Mouse (Mus musculus) intestine, embryonic 14.5 days (tissue): ENCODE measurements around the gene Gpcpd1. TPM values are rescaled to one million over a fixed set of nuclear protein-coding genes. Genes with fewer than 3 reads are reported as not detected.

Experiments used
- ATAC-seq: fragments of 200-750 bp; cut with Nextera tagmentation; replicated peaks from 2 replicates; pipeline ENCODE4 v1.8.0; 2017; ENCODE audit warnings: low read depth, moderate number of reproducible peaks, moderate TSS enrichment, moderate library complexity; ENCODE audit not compliant: low FRiP score, low TSS enrichment
- DNase-seq: peaks from one replicate; pipeline ENCODE4 v3.0.0-alpha.2; 2018; ENCODE audit warnings: low spot score
- H3K27ac ChIP-seq: fragments of 300-500 bp; sonication (generic); 2 replicates; pipeline ENCODE4 v1.5.1; 2014; ENCODE audit warnings: low read depth, mild to moderate bottlenecking, control low read depth
- H3K27me3 ChIP-seq: fragments of 300-500 bp; sonication (generic); replicated peaks from 2 replicates; pipeline ENCODE4 v1.6.1; 2014; ENCODE audit warnings: low read length, control low read depth; ENCODE audit not compliant: control insufficient read depth, insufficient read depth
- H3K36me3 ChIP-seq: fragments of 300-500 bp; sonication (generic); 2 replicates; pipeline ENCODE4 v1.6.1; 2014; ENCODE audit warnings: low read length, control low read depth; ENCODE audit not compliant: control insufficient read depth, insufficient read depth
- H3K4me1 ChIP-seq: fragments of 300-500 bp; sonication (generic); replicated peaks from 2 replicates; pipeline ENCODE4 v1.6.1; 2014; ENCODE audit warnings: low read length, control low read depth, mixed read lengths; ENCODE audit not compliant: control insufficient read depth, insufficient read depth
- H3K4me2 ChIP-seq: fragments of 300-500 bp; sonication (generic); 2 replicates; pipeline ENCODE4 v1.6.1; 2014; ENCODE audit warnings: low read length
- H3K4me3 ChIP-seq: fragments of 300-500 bp; sonication (generic); 2 replicates; pipeline ENCODE4 v1.5.1; 2014; ENCODE audit warnings: low read depth, low read length, control low read depth, mixed read lengths
- H3K9ac ChIP-seq: fragments of 300-500 bp; sonication (generic); 2 replicates; pipeline ENCODE4 v1.6.1; 2014; ENCODE audit warnings: mild to moderate bottlenecking, low read length
- H3K9me3 ChIP-seq: fragments of 300-500 bp; sonication (generic); 2 replicates; pipeline ENCODE4 v1.6.1; 2016; ENCODE audit warnings: low read length, control low read depth; ENCODE audit not compliant: control insufficient read depth
- WGBS: fragments of 180-500 bp; shearing (Covaris S2); extraction: QIAGEN DNeasy Blood & Tissue Kit; methylation state at CpG from one replicate; pipeline ENCODE4 v1.1.7; 2014; 5-methylcytosine and 5-hydroxymethylcytosine counted together
- polyA plus RNA-seq: library from polyadenylated mRNA; unstranded; fragments of >200 nt; fragmentation: Nextera tagmentation; extraction: Ambion mirVana; gene quantifications from 2 replicates; pipeline ENCODE4 v1.2.1, GENCODE M21; 2014

Gene Gpcpd1
- polyA plus RNA-seq: 29.2 and 30.7 TPM in 2 replicates

DNA sequence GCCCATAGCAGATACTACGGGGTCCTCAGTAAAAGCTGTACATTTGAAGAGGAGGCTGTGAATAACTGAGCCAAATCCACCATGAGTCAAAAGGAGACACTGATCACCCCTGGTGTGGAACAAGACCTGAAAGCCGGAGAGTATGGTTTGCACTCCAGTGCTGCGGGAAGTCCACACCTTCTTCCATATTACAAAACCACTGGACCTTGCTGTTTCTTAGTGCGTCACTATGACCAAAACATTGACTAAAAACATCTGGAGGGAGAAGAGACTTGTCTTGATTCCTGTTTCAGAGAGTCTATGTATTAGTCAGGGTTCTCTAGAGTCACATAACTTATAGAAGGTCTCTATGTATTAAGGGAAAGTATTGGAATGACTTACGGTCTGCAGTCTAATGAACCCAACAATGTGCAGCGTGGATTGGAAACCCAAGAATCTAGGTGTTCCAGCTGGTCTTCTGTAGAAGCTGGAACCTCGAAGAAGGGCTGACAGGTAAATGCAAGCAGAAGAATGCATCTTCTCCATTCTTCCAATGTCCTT, at the start of gene Gpcpd1:
Gene Gpcpd1 (minus strand): TSS at position 490 of the 540 bp plus-strand sequence.
- no peaks in the 10 kb centered on the region for H3K9me3 ChIP-seq
- no peaks in the 10 kb centered on the region for H3K27me3 ChIP-seq
- H3K36me3 ChIP-seq: no peaks in the 10 kb centered on the region
- H3K4me3 ChIP-seq: no peak within 1 kb of the TSS
- 94% methylated on average over 7 of the region's 7 CpGs for WGBS
- ATAC-seq (no peak), DNase-seq (no peak)
- H3K4me2 ChIP-seq: no peak within 1 kb of the TSS
- H3K9ac ChIP-seq: no peak within 1 kb of the TSS
- H3K4me1 ChIP-seq: peaks cover 2% of the 10 kb centered on the region; the same call in 1 of the 2 replicates
- no peak within 1 kb of the TSS for H3K27ac ChIP-seq

- Histone ChIP-seq H3K9ac (no peak overlapping the region), H3K36me3 (no peaks in the 10 kb centered on the region), H3K9me3 (no peaks in the 10 kb centered on the region), H3K4me2 (no peak overlapping the region), H3K4me1 (no peaks in the 10 kb centered on the region), H3K4me3 (no peak overlapping the region), H3K27ac (no peak overlapping the region), H3K27me3 (no peaks in the 10 kb centered on the region)
- DNase-seq (no peak), ATAC-seq (no peak)
- 88% methylated on average over 1 of the region's 1 CpGs for WGBS
These were observed 49.0 kb upstream of the Gpcpd1 start for GRCm38 (mm10) chr2:132636534-132636933.

GRCm38 (mm10) chr2:132628626-132629025, 41.1 kb upstream of the Gpcpd1 start:
- H3K27me3 ChIP-seq: no peaks in the 10 kb centered on the region
- H3K4me1 ChIP-seq: no peaks in the 10 kb centered on the region
- no peak overlapping the region for H3K9ac ChIP-seq
- H3K36me3 ChIP-seq: no peaks in the 10 kb centered on the region
- 89% methylated on average over 2 of the region's 2 CpGs for WGBS
- no peaks in the 10 kb centered on the region for H3K9me3 ChIP-seq
- H3K27ac ChIP-seq: no peak overlapping the region
- H3K4me2 ChIP-seq: no peak overlapping the region
- no peak for ATAC-seq
- no peak overlapping the region for H3K4me3 ChIP-seq
- DNase-seq: no peak

DNA sequence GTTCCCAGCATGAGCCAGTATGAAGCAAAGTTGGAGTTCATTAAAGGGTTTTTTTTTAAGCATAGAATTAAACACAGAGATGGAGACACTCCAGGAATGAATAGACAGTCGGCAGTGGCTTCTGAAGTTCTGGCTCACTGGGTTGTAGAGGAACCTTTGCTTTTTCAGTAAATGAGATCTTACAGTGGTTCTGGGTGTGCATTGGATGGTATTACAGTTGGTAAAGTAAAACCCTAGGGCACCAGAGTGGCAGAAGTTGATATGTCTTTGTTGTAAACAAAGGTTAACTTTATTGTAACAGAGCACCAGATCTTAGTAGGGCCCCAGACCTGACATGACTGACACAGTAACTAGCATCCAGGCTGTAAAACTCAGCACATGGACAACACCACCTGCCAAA, 35.6 kb upstream of the Gpcpd1 start:
- Histone ChIP-seq H3K27me3 (no peaks in the 10 kb centered on the region), H3K36me3 (no peaks in the 10 kb centered on the region), H3K4me3 (no peak overlapping the region), H3K4me1 (no peaks in the 10 kb centered on the region), H3K9ac (no peak overlapping the region), H3K4me2 (no peak overlapping the region), H3K27ac (no peak overlapping the region), H3K9me3 (no peaks in the 10 kb centered on the region)
- DNase-seq: no peak
- no peak for ATAC-seq
- 72% methylated on average over 1 of the region's 1 CpGs for WGBS

- Histone ChIP-seq H3K27ac (no peak overlapping the region), H3K27me3 (no peaks in the 10 kb centered on the region), H3K4me1 (no peaks in the 10 kb centered on the region), H3K9ac (no peak overlapping the region), H3K36me3 (no peaks in the 10 kb centered on the region), H3K9me3 (no peaks in the 10 kb centered on the region), H3K4me3 (no peak overlapping the region), H3K4me2 (no peak overlapping the region)
- 76% methylated on average over 3 of the region's 3 CpGs for WGBS
- ATAC-seq (no peak), DNase-seq (no peak)
These were observed 30.2 kb upstream of the Gpcpd1 start for GRCm38 (mm10) chr2:132617693-132618092.

GRCm38 (mm10) chr2:132613581-132614188, 26.2 kb upstream of the Gpcpd1 start:
- peak; percentile 82; the same call in 1 of the 2 replicates for ATAC-seq
- Histone ChIP-seq H3K4me2 (no peak overlapping the region), H3K36me3 (no peaks in the 10 kb centered on the region), H3K4me1 (no peaks in the 10 kb centered on the region), H3K4me3 (no peak overlapping the region), H3K9ac (no peak overlapping the region), H3K9me3 (no peaks in the 10 kb centered on the region), H3K27ac (no peak overlapping the region), H3K27me3 (no peaks in the 10 kb centered on the region)
- no peak for DNase-seq
- WGBS: 24% methylated on average over 5 of the region's 5 CpGs

GRCm38 (mm10) chr2:132611551-132612233, 24.2 kb upstream of the Gpcpd1 start:
- no peak for DNase-seq
- H3K27ac ChIP-seq: no peak overlapping the region
- no peak overlapping the region for H3K9ac ChIP-seq
- no peak for ATAC-seq
- WGBS: 90% methylated on average over 4 of the region's 4 CpGs
- H3K4me2 ChIP-seq: no peak overlapping the region
- no peaks in the 10 kb centered on the region for H3K36me3 ChIP-seq
- no peaks in the 10 kb centered on the region for H3K4me1 ChIP-seq
- H3K9me3 ChIP-seq: no peaks in the 10 kb centered on the region
- H3K27me3 ChIP-seq: no peaks in the 10 kb centered on the region
- H3K4me3 ChIP-seq: no peak overlapping the region

DNA sequence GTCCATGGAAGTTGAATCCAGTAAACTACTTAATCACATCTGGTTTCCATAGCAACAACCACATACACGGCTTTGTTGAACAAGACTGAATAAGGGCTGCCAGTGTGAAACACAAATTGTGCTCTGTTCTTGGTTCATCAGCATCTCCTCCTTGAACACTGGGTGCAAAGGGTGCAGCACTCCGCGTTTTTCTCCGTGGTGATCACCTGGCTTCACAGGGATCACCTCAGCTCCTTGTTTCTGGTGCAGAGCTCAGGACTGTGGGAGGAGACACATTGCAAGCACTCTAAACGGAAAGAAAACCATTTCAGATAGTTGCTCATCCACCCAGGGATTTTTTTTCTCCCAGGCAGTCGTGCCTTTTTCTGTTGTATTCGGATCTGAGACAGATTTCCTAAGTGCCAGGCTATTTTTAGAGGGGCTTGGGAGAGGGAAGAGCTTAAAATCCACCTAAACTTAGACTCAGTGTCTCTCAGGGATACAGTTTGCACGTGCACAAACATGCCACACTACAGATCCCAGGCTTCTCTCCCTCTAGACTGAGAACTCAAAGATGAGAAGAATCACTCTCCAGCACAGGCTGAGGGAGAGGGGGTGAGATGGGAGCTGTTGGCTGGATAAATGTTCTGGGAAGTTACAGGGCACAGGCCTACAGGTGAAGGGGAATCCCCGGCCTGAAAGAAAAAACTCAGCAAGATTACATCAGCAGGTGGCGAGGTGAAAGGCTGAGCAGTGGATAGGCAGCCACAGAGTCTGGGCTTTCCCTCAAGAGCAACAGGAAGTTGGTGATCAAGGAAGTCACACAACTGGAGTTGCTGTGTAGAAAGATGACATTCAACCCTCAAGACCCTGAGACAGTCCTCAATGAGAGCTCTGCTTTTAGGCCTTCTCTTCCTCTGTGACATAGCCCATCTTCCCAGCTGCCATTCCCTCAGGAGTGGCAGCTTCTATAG, 19.9 kb upstream of the Gpcpd1 start:
- no peak overlapping the region for H3K4me3 ChIP-seq
- 39% methylated on average over 10 of the region's 10 CpGs for WGBS
- H3K4me1 ChIP-seq: no peaks in the 10 kb centered on the region
- ATAC-seq (no peak), DNase-seq (peak; percentile 55)
- no peak overlapping the region for H3K9ac ChIP-seq
- H3K9me3 ChIP-seq: no peaks in the 10 kb centered on the region
- H3K27me3 ChIP-seq: no peaks in the 10 kb centered on the region
- no peaks in the 10 kb centered on the region for H3K36me3 ChIP-seq
- no peak overlapping the region for H3K4me2 ChIP-seq
- 0 out of 2 replicates have a peak overlapping the region, but pooled peaks have one; percentile 27 for H3K27ac ChIP-seq
